Mouse (Mus musculus): ENCODE data around the gene Rbm5. TPM values are rescaled to one million over a fixed set of nuclear protein-coding genes. Genes with fewer than 3 reads are reported as not detected.

The Rbm5 gene
- 10 to 100 TPM; 74.1 to 76.9 TPM for total RNA-seq (2021)
- long read RNA-seq, experiment 1, full-length matches to known transcripts, result 43 of 56 reads
- long read RNA-seq, experiment 1, partial matches to known transcripts, result 8 of 56 reads
- long read RNA-seq, experiment 1, other reads (novel, unspliced or antisense), result 5 of 56 reads
- long read RNA-seq, experiment 2, full-length matches to known transcripts, result 47 of 58 reads
- long read RNA-seq, experiment 2, partial matches to known transcripts, result 1 of 58 reads
- long read RNA-seq, experiment 2, other reads (novel, unspliced or antisense), result 10 of 58 reads

DNA sequence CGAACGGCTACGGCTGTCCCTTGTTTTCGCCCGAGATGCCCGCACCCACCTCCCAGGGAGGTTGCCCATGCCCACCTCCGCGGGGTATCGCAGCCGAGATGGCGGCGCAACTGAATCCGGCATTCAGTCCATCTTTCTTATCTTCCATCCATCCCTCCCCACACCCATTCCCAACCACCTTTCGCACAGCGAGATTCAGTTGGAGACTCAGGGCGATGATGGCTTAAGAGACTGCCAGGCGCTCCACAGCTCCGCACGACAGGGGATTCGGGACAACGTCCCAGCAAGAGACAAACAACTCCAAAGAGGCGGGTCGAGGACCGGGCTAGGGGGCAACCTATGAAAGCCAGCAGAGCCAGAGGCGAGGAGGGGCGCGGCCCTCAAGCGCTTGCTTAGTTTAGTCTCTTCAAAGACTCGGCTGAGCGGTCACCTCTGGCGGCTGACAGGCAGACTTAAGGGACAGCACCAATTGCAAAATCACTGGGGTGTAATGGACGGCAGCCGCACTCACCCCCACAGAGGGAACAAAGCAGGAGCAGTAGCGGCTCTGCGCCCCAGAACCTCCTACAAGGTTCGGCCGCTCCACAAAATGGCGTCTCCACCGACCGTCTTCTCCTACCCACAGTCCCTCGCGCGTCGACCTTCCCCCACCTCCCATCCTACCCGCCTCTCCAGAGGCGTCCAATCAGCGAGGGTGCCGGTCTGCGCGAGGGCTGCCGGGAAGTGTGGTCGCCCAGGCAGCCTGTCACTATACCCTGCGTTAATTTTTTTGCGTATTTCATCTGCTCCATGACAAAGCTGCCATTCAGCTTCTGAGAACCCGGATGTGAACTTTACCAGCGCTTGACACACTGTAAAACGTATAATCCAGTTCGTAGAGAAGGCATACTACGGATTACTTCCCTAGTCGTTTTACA lies at the start of gene Rbm5:
Gene Rbm5, minus strand, starts transcription at position 623 of the 917 bp plus-strand sequence.
- intact Hi-C loops (cut with DNase I), result loop anchor here (5.0 kb wide), 1 partner anchor 82 kb away; no protein-coding TSS in a partner anchor
- DNase-seq, result peak; percentile 92 to 93

DNA sequence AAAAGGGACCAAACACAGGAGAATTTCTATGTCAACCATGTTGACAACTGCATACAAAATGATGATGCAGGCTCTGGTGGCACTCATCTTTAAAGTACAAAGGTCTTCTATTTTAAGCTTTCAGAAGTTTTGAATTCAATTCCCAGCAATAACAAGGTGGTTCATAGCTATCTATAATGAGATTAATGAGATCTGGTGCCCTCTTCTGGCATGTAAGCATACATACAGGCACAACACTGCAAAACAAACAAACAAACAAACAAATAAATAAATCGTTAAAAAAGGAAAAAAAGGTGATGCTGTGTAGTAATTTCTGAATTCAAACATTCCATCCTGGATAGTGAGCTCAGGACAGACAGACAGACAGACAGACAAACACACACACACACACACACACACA lies 41.3 kb upstream of the Rbm5 start:
- no peak for DNase-seq
- intact Hi-C loops (cut with DNase I), result no loop called here

DNA sequence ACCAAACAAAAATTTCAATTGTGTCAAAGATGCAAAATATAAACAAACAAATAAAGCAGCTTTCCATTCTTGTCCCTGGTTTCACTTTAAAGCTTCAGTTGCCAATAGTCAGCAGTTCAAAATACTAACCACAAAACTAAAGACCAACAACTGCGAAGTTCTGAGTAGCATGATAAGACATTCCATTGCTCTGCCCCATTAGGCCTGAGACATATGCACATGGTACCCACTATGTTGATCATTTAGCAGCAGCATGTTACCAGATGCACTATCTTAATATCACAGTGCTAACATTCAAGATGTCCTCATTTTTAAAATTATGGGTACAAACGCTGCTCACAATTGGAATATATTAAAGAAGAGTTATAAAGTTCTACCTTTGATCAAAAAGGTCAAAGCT lies 40.2 kb upstream of the Rbm5 start:
- intact Hi-C loops (cut with DNase I), result no loop called here
- DNase-seq, result no peak

DNA sequence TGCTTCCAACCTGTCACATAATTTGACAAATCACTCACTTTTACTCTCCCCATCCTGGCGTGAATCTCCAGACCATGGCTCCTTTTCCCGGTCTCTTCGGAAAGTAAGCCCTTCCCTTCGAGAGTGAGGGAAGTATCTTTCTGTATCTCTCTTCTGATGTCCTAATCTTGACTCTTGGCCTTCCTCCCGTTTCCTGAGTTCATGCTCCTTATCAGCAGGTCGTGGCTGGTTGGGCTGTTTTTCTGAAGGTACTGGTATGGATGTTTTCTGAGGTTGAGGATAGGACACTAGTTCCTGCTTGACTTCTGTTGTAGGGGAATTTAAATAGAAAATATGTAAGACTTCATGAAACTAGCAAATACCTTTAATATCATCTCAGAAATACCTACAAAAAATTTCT lies 20.9 kb upstream of the Rbm5 start:
- no peak for DNase-seq
- intact Hi-C loops (cut with DNase I), result no loop called here

DNA sequence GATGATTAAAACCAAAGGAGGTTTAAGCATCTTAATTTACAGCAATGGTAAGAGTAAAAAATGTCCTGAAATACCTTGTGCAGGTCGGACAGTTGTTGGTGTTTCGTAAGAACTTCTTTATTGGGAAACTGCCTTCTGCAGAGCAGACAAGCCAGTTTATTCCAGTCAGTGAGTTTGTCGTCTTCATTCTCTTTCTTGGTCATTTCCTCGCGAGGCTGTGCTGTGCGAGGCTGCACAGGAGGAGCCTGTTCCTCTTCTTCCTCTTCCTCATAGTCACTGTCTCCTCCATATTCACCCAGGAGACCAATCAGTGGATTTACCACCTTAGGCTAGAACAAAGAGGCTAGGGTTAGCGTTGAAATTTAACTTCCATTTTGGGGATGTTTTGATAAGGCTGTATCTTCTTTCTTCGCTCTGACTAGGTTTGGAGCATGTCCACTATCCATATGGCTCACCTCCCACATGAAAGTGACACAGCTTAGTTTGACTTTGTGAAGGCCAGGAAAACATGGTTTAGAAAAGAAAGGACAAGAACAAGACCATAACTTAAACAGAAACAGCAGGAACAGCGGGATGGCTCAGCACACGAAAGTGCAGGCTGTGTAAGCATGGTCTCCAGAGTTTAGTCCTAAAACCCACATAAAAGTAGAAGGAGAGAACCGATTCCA lies 11.9 kb upstream of the Rbm5 start:
- DNase-seq, result no peak
- intact Hi-C loops (cut with DNase I), result no loop called here

DNA sequence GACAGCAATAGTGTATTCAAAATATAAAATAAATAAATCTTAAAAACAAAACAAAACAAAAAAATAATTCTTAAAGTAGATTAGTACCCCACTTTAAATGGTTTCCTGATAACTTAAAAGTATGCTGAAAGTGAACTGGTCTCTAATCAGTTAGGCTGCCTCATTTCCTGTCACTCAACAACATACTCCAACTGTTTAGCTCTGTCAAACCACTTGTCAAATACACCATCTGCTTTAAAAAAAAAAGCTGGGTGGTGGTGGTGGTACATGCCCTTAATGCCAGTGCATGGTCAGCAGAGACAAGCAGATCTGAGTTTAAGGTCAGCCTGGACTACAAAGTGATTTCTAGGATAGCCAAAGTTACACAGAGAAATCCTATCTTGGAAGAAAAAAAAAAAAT lies 6.0 kb upstream of the Rbm5 start:
- intact Hi-C loops (cut with DNase I), result no loop called here
- no peak for DNase-seq

DNA sequence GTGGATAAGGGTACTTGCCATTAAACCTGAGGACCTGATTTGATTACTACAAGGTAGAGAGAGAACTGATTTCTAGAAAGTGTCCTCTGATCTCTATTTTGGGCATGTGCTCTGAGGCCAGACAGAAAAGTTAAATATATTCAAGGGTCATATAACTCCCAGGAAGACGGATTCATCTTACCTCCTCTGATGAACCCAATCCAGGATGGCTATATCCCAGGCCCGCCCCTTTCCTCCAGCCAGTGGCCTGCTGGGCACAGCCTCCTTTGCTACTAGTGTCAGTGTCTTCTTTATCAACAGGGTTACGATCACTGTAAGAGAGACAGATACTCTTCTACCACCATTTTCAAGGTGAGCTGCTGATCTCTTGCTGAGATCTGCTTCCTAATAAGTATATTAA lies 3.6 kb upstream of the Rbm5 start:
- intact Hi-C loops (cut with DNase I), result loop anchor here (5.0 kb wide), 1 partner anchor 78 kb away; no protein-coding TSS in a partner anchor
- DNase-seq, result no peak

DNA sequence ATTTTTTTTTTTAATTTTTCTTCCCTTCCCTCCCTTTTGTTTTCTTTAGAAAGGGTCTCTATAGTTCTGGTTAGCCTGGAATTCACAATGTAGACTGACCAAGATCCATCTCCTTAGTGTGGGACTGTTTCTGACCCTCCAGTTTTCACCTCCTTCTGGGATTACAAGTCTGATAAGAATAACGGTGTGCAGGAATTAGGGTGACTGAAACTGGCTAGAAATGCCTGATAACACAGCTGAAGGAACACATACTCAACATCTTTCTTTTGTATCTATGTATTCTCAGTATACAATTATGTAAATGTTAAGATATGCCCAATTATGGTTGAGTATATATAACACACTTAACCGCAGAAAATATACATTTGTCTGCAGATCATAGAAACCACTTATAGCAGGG lies 986 bp upstream of the Rbm5 start:
- intact Hi-C loops (cut with DNase I), result loop anchor here (5.0 kb wide), 1 partner anchor 81 kb away; no protein-coding TSS in a partner anchor
- no peak for DNase-seq

DNA sequence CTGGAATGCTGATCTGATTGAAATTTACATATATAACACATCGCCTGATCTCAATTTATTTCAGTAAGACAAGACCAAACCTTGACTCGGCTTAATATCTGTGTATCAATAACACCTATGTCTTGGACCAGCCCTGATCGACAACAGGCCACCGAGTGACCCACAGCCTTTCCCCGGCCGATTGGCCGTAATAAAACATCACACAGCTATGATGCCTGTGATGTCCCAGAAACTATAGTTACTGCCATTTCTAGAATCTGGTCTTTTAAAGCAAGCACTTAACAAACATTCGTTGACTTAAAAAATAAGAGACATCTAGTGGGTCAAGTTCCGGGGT lies 791 bp downstream of the Rbm5 start:
- DNase-seq, result no peak
- intact Hi-C loops (cut with DNase I), result loop anchor here (5.0 kb wide), 1 partner anchor 82 kb away; no protein-coding TSS in a partner anchor

DNA sequence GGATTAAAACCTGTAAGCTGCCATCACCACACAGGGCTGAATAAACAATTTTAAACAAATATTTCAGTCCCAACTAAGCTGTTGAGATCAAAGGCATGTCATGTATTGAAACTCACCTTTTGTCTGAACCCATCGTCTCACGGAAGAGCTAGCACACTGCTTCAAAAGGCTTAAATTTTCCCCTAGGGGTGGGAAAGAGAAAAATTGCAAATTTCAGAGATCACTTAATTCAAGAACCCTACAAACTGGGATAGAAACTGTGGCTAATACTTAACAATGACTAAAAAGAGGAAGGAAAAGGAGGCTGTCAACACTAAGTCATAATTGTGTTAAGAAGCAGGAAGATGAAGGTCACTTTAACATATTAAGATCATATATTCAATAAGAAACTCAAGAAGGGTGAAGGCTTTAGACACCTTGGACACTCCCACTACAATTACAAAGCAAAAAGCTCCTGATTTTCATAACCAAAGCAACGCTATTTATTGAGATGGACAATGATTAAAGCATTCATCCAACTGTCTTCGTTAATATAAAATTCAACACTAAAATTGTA lies 1.3 kb downstream of the Rbm5 start:
- intact Hi-C loops (cut with DNase I), result no loop called here
- no peak for DNase-seq

DNA sequence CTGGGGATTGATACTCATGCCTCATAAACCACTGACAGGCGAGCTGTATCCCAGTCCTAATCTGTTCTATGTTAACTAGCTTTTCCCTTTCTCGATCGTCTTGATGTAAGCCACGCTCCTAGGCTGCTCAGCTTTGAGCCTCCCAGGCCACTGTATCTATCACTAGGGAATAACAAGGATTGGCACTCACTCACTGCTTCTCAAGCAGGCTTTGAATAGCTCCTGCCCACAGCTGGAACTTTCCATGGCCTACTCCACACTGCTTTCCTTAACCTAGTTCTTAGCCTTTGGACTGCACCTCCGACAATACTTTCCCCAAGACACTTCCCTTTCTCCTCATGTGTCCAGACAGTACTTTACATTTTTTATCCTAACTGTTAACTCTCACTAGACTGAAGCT lies 1.9 kb downstream of the Rbm5 start:
- peak in 1 of 2 experiments; percentile 6 for DNase-seq
- intact Hi-C loops (cut with DNase I), result no loop called here

DNA sequence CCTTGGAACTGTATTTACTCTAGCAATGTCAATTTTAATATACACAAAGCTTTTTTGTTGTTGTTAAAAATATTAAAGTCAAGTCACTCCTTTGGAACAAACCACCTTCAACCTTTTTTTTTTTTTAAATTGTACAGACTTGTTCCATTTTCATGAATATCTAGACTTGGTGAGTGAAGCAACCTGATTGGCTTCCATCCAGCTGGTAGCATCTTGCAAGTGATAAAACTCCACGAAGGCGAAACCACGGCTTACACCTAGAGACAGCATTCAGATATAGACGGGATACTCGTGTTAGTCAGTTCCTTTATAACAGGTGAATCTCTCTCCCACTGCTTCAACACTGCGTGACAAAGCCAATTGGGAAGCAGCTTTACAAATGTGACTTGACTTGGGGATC lies 11.2 kb downstream of the Rbm5 start:
- intact Hi-C loops (cut with DNase I), result no loop called here
- no peak for DNase-seq

DNA sequence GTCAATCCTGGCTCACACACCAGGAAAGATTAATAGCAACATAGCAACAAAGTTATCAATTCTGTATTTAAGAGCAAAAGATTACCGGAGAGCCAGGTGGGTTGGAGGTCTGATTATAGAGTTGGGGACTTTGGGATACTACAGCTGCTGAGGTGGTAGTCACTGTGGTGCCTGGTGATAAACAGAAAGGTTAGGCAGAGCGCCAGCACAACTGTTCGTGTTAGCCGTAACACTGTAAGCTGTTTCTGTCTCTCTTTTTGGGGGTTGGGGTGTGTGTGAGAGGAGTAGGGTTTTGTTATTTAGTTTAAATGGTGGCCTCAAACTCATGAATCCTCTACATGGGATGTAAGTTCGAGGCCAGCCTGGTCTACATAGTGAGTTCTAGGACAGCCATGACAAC lies 20.4 kb downstream of the Rbm5 start:
- intact Hi-C loops (cut with DNase I), result no loop called here
- no peak for DNase-seq

DNA sequence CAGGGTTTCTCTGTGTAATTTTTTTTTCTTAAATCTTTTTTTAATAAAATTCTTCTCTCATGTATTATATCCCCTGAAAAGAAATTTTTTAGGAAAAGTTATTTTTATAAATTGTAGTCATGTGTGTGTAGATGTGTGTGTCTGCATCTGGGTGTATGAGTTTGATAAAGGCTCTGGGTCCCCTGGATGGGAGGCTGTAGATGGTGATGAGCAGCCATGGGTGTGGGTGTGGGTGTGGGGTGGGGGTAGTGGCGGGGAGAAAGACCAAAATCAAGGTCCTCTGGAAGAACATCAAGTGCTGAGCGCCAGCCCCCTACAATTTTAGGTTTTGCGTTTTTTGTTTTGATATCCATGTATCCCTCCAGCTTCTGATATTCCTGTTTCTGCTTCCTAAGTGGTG lies 22.7 kb downstream of the Rbm5 start:
- intact Hi-C loops (cut with DNase I), result no loop called here
- DNase-seq, result no peak

DNA sequence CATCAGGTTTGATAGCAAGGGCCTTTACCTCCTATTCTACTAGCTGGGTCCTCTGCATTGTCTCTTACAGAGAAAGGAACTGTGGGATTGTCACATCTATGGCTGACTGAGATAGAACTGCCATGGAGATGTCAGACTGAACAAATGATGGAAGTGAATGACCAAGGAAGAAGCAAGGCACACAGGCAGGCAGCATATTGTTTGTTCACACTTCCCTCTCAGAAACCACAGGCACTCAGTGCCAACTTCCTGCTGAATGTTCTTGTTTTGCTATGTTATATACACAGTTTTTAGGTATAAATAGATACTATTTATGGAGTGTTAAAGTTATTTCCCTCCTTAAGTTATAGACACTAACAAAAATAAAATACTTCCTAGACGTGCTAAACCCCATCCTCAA lies 23.5 kb downstream of the Rbm5 start:
- intact Hi-C loops (cut with DNase I), result no loop called here
- no peak for DNase-seq

DNA sequence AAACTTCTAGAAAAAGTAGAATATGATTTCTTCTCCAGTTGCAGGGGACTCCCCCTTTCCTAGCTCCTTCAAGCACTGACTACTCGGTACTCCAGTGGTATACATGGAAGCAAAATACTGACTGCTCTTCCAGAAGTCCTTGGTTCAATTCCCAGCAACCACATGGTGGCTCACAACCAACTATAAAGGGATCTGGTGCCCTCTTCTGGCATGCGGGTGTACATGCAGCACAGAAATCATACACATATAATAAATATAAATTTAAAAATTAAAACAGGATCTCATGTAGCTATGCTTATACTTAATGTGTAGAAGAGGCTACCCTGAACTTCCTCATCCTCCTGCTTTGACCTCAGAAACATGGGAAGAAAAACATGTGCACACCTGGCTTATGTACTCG lies 24.1 kb downstream of the Rbm5 start:
- DNase-seq, result no peak
- intact Hi-C loops (cut with DNase I), result no loop called here

DNA sequence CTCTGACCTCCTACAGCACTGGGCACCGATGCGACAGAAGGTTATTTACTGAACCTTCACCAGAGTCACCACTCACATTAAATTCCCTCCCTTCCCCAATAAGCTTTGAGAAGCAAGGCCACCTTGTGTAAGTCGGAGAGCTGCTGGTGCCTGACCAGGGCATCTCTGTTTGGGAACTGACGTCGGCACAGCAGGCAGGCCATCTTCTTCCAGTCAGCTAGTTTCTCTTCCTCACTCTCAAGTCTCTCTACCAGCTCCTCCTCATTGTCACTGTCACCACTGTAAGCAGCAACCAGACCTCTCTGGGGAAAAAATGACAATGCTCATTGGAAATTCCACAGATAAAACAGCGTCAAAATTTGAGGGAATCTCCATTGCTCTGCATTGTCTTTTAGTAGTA lies 26.7 kb downstream of the Rbm5 start:
- no peak for DNase-seq
- intact Hi-C loops (cut with DNase I), result no loop called here

DNA sequence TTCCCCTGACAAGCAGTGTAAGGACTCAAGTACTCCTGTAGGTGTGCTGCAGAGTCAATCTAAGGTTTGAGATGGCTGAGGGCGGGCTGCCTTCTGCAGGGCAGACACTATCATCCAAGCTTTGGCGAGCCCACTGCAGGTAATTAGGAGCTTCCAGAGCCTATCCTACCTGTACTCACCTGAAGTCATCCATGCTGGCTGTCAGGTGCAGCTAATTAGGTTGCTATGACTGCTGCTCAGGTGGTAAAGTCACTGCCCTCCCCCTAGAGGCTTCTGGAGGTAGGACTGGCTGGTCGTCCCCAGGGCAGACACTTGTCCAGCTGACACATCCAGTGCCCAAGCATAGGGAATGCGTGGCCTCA lies 32.0 kb downstream of the Rbm5 start:
- intact Hi-C loops (cut with DNase I), result loop anchor here (1.0 to 5.0 kb wide), 3 partner anchors 29 to 92 kb away; partner anchors contain the start of gene Sema3f
- peak in 1 of 2 experiments; percentile 45 for DNase-seq

DNA sequence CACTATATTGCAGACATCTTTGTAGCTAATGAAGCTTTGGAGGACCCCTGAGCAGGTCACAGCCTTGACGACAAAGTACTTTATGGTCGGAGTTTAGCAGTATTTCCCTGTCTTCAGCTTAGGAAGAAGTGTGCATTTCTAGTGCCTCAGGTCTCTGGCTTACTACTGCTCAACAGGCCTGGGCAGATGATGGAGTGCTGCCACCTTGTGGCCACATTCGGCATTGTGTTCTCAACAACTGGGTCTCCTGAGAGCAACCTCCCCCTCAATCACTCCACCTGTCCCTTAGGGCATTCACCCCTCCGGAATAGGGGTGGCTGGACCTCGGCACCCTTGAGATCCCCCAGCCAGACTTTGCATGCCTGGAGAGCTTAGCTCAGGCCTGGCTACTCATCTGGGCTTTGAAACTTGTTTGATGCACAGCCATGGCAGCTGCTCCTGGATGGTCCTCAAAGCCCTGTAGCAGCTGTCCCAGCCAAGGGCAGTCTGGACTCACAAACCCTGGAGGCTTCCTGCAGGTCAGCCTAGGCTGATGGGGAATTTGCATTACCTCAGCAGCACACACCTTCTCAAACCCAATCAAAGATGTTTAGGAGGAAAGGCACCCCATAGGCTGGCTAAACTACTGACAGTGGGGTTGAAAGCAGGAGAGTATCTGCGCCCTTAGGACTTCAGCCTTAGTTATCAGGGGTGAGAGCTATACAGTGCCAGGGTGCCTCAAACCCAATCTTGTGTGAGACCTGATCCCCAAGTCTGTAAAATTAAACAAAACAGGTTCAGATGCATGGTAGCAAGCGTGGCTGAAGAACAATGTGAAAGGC lies 32.6 kb downstream of the Rbm5 start:
- intact Hi-C loops (cut with DNase I), result loop anchor here (1.0 to 5.0 kb wide), 3 partner anchors 28 to 91 kb away; partner anchors contain the start of gene Sema3f
- peak; percentile 88 to 93 for DNase-seq

DNA sequence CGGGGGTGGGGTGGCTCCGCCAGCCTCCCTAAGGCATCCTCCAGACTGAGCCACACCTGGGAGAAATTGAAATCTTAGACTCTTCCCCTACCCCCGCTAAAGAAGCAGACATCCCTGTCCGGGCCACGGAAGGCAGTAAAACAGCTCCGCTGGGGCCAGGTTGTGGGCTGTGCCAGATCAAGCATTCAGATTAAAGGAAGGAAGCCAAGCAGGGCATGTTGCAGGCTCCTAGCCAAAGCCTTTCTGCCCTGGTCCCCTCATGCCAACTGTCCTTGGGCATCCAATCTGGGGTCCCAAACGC lies 34.7 kb downstream of the Rbm5 start:
- no peak for DNase-seq
- intact Hi-C loops (cut with DNase I), result loop anchor here (5.0 kb wide), 1 partner anchor 89 kb away; no protein-coding TSS in a partner anchor
